Mouse (Mus musculus): ENCODE data around the gene Sparc.

Gene Sparc

DNA sequence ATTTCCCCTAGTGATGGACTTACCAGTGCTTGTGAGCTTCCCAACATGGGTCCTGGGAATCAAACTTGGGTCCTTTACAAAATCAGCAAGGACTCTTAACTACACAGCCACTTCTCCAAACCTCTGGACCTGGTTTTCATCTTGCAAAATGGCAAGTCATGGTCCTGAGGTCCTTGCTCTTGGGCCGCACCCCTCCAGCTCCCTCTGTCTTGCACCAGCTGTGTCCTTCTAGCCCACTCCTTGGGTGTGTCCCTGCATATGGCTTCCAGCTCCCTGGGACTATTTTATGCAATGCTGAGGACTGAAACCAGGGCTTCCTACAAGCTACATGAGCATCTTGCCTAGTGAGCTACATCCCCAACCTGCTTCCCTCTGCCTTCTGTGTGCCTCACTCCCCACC lies at the start of gene Sparc:
Gene Sparc, minus strand, starts transcription at position 206 of the 400 bp plus-strand sequence.
- DNase-seq: no peak

DNA sequence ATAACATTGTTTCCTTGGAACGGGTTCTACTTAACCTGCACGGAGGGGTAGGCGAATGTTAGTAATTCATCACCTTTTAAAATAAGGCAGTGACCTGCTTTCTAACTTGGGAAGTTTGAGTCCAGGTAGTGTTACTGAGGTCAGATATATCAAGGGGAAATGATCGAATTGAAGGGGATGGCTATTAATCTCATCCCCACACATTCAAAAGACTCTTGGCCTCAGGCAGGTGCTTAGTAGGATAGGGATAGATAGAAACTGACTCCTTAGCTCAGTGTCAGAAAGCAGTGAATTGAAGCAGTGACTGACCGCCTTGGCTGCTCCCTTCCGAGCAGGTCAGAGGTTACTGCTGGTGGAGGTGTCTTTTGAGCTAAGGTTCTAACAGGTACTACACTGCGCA lies 48.5 kb upstream of the Sparc start:
- DNase-seq: no peak

DNA sequence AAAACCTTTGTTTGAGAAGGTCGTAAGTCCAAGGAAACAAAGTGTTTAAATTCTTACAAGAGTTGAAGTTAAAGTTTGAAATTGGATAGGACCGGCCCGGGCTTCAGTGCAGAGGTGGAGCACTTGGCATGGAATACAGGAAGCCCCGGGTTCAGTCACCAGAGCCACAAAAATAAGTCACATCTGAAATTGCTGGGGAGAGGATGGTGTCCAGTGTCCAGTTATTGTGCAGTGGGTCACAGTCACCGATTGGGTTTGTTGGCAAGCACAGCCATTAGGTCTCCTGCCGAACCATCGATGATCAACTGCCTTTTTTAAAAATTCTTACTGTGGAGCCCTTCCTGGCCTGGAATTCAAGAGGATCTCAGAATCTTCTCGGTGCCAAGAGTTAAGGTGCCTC lies 47.8 kb upstream of the Sparc start:
- DNase-seq: peak; percentile 25

DNA sequence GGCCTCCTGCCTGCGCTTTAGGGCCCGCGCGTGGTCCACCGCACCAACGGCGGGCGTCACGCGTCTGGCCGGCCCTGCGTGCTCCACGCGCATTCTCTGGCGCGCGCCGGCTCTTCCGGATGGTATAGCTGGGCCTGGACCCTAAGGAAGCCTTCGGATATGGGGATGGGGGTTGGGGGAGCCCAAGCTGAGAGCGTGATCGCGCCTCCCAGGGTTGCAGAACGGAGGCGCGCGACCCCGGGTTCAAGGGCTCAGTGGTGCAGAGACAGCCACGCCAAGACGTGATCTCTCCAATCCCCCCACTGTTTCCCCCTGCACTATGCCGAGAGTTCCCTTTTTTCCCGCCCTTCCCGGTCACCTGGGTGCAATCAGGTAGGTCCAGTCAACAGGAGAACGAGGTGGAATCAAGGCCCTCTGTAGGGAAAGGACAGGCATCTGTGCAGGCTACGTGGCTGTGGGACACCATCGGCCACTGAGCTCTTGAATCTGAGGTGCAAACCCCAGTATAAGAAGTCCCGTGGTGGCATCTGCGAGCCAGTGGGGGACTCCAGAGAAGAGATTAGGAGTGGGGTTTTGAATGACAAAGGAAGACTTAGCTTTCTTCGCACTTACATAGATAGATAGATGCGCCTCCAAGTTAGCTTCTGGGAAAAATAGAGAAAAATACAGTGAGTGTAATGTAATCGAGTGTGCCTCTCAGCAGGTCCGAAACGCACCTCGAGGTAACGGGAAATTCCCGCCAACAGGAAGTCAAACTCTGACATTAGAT lies 47.1 kb upstream of the Sparc start:
- peak; percentile 62 for DNase-seq

DNA sequence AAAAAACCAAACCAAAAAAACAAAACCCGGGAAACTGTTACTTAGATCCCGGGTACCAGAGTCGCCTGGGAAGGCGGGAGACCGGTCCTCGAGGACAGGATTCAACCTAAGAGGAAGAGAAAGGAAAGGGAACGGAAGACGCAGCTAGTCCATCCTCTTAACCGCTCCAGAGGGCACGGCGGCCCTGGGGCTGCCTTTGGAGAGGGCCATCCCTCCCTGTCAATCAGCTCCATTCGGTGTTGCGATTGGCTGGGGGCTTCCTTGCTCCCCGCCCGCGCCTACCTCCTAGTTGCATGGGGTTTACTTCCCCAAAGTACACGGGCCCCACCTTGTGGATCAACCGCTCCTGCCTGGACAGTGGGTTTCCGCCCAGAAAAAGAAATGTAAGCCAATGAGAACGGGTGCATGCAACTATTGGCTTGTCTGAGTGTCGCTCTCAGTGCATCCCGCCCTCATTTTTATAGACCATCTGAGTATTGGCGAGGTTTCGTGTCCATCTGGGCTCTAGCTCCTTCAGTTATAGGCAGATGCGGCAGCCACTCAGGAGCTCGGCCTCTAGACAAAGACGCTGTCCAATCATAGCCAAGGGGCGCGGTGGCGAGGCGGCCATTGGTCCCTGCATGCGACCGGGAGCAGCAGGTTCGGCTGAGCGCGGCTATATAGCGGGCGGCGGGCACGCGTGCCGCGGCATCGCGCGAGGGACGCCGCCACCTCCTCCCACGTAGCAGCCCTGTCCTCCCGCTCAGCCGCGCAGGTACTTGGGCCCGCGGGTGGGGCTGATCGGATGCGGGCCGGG lies 46.3 kb upstream of the Sparc start, which contains the start of gene G3bp1:
Gene G3bp1, plus strand, starts transcription at position 638 of the 796 bp plus-strand sequence.
- peak; percentile 99 for DNase-seq

DNA sequence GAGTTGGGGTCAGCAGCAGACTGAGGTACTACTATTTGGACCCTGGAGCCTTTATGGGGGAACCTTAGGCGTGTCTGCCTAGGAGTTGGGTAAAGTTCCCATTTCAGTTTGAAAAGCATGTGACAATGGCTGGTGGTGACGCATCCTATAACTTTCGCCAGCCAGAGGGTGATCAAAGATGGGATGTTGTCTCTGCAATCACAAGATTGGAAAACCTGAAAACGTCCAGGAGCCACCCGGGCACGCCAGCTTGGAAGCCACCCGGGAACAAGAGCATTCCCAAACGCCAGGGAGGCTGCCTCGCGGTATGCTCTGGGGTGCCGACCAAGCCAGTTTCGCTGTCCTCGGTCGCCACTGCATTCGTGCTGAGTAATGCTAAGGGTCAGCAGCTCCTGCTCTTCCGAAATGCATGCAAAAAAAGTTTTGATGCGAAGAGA lies 45.6 kb upstream of the Sparc start:
- DNase-seq: no peak

DNA sequence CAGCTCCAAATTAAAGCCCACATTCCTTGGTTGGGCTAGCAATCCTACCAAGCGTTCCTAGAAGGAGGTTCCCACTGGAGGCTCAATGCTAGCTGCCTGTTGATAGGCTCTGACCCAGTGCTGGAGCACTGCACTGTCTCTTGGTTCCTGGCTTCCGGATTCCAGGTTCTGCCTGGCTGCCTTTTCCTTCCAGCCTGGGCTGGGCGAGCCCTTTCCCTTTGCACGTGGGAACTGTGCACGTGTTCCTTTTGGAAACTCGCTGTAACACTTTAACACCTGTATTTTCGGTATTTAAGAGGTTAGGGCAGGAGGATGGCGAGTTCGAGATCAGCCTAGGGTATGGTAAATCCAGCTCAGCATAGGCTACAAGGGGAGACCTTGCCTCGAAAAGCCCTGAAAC lies 45.0 kb upstream of the Sparc start:
- DNase-seq: peak; percentile 84

DNA sequence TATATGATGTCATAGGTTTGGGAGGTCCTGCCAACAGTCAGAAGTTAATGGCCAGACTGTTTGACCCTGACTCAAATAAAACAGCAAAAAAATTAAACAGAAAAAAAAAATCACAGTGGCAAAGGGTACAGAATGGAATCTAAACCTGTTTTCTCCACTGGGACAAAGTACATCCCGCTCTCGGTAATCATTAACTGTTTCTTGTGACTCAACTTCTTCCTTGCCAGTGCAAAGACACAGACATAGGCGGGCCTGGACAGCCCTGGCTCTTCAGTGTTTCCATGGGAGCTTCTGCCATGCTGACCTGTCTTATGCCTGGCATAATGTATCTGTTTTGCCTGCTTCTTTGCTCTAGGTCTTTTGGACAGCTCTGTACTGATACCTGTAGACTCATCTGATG lies 42.2 kb upstream of the Sparc start:
- peak; percentile 43 for DNase-seq

DNA sequence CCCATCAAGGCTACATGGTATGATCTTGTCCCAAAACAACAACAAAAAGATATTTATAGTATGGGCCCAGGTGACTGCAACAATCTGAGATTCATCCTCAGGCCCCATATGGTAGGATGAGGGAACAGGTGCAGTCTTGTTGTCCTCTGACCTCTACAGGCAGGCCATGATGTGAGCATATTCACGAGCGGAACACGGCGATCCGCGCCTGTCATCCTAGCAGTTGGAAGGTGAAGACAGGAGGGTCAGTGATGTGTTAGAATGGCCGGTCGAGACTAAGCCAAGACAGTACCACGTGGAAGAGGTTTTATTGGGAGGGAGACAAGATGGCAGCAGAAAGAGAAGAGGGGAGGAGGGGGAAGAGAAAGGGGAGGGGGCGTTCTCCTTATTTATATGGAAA lies 41.7 kb upstream of the Sparc start:
- no peak for DNase-seq

DNA sequence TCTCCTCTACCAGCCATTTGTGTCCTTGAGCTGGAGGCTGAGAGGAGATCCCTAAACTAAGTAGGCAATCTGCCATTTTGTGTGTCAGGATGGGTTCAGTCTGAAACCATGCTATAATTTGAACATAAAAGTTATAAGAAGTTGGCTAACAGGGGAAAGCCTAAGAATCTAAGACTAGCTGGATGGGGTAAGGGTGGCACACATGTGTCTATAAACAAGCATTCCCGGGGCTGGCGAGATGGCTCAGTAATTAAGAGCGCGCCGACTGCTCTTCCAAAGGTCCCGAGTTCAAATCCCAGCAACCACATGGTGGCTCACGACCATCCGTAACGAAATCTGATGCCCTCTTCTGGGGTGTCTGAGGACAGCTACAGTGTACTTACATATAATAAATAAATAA lies 39.2 kb upstream of the Sparc start:
- DNase-seq: no peak

DNA sequence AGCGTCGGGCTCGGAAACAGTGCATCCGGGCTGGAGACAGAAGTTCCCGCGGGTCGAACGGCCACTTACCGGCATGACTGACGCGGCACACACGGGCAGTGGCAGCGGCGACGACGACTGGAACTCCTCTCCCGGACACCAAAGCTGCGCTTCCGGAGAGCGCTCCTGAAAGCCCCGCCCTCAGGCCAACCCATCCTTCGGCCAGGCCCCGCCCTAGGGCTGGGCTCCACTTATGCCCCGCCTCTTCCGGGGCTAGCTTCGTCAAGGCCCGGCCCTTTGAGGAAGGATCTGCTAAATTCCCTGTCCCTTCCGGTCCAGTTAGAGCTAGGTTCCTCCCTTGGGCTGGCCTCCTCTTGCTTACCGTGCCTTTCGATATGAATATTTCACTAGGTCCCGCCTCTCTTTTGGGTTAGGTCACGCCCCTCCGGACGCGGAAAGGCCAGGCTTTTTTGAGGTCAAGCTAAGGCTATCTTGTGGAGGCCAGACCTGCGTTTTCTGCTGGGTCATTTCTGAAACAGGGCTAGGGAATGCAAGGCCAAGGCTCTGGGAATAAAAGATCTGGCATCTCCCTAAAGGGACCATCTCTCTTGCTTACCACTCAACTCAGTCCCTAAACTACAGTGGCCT lies 38.1 kb upstream of the Sparc start, which contains the start of gene Atox1:
Gene Atox1, minus strand, starts transcription at position 221 of the 627 bp plus-strand sequence.
- peak; percentile 97 for DNase-seq

DNA sequence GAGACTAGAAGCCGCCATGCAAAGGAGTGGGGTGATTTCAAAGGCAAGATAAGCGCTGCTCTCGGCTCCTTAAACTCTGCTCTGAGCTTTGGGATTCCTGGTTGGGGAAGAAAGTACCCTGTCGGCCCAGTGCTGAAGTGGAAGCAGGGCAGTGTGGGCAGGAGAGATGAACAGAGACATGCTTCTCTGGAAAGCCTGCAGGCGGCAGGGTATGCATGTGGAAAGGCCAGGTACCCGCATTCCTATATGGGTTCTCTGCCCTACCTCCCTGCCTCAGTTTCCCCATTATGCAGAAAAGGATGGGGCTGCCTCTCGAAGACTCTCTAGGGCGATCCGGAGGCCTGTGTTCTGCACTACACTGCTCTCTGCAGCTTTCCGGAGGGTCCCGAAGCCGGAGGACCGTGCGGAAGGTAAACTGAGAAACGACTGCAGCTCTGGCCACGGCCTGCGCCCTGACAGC lies 37.6 kb upstream of the Sparc start:
- peak; percentile 50 for DNase-seq

DNA sequence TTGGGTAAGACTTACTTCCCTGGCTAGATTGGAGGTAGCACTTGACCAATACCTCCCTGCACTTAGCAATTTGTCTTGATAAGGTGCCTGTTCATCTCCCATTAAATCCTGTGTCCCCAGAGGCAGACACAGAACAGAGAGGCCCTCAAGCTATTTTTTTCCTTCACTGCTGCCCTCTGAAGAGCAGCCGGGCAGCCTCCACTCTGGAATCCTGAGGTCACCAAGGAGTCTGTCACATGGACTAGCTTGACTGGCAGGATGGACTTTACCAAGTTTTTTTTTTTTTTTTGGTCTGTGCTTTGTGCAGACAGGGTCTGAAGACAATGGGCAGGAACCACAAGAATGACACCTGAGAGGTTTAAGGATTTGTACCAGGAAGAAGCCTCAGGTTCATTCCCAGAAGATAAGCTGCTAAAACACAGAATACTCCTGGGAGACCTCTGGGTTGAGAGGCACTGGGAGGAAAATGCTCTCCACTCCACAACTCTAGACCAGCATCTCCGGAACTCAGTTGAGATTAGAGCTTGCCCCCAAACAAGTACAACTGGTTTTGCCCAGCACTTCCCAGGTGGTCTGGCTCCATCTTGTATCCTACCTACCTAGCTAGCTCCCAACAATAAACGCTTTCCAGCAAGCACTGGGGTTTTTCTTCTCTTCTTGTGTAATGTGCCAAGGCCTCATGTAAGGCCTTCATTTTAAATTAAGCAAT lies 37.0 kb upstream of the Sparc start:
- no peak for DNase-seq

DNA sequence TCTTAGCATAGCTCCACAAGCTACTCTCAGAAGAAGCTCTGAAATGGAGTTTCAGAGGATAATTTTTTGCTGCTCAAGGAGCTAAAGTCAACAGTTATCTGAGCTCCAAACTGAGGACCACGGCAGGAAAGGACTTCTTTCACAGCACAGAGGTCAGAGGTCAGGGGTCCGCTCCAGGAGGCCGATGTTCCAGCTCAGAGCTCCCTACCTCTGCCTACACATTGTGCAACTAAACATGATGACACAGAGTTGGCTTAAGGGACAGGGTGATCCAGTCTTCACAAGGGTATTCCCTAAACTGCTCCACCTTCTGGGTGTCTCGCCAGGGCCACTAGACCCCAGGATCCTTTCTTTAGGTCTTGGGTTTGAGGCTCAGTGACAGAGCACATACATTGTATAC lies 35.5 kb upstream of the Sparc start:
- DNase-seq: peak; percentile 44

DNA sequence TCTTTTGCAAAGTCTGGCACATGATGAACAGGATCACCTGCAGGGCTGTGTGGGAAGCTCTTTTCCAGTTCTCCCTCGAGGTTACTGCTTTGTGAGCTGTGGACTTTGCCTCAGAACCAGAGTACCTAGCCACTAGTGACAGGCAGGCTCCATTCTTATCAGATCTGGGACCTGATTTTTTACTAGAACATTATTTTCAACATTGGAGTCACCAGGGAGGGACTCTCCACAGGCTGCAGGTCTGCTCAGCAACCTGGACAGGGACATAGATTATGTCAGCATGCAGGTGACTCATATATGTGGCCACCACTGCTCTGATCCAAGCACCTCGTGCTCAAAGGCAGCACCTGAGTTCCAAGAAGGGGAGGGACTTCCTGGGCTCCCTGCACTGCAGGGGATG lies 32.2 kb upstream of the Sparc start:
- DNase-seq: no peak

DNA sequence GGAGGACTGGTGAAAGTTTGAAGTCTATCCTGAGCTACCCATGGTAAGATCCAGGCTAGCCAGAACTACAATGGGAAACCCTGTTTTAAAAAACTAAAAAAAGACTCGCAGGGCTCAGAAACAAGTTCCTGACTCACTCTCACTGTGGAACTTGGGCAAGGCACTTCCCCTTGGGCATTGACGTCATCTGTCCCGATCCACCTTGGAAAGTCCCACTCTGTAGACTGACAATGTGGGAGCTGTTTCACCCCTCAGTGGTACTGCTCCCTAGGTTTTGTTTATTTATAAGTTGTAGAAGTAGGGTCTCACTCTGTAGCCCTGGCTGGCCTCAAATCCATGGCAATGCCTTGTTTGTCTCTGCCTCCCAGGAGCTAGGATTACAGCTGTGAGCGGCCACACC lies 30.7 kb upstream of the Sparc start:
- no peak for DNase-seq

DNA sequence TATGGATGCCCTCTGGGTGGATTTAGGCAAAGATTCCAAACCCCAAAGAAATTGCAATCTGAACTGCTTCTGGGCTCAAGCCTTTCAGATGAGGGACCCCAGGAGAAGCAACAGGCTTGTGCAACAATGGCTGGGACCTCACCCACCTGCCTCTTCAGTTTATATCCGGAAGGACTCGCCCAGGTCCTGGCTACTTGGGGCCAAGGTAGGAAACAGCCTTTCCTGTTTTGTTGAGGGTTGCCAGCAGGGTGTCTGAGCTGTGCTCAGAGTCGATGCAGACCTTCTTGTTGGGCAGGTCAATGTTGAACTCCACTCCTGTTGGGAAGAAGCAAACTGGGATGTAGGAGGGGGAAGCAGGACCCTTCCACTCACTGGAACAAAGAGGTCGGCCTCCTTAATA lies 27.3 kb upstream of the Sparc start:
- no peak for DNase-seq

DNA sequence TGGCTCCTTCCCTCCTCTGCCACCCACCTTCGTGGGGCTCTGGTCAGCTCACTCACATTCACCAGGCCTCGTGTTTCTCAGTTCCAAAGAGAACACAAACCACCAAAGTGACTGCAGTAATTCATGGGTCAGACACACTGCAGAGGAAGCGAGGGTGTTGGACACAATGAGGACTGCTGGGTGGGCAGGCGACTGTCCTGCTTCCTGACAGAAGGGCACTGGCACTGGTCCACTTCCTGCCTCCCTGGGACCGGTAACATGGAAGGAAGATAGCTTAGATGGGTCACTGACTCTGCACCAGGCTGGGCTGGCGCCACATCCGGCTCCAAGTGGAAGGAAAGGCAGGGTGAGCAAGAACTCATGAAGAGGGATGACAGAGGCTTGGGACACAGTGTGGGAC lies 26.5 kb upstream of the Sparc start:
- DNase-seq: peak; percentile 66

DNA sequence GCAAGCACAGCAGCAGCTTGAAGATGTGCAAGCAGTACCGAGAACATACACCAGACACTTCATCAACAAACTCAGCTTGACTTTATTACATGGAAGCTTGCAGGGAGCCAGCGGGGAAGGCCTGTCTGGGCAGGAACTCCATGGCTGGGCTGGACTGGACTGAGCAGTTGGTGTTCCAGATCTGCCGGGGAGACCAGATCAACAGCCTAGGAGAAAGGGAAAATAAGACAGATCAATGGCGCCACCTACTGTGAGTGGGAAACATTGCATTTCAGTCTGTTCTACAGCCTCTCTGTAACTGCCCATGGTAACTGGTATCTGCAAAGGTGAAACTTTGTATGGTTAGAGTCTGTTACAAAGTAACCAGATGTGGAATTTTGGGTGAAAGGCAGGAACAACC lies 23.6 kb upstream of the Sparc start:
- peak; percentile 90 for DNase-seq

DNA sequence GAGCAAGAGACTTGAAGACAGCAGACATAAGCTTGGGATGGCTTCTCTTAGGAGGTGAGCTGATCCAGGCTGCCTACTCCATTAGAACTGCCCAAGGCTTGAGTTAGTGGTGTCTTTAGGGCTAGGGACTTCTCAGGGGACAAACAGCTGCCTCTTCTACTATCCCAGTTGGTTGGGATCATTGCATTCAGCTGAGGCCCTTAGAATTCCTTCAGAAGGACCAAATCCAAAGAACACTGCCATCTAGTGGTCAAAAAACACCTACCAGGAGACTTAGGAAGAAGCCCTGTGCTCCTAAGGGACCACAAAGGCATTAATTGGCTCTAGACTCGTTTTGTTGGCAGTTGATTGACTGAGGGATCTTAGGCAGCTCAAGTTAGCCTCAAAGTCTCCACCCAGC lies 21.8 kb upstream of the Sparc start:
- DNase-seq: peak; percentile 57

DNA sequence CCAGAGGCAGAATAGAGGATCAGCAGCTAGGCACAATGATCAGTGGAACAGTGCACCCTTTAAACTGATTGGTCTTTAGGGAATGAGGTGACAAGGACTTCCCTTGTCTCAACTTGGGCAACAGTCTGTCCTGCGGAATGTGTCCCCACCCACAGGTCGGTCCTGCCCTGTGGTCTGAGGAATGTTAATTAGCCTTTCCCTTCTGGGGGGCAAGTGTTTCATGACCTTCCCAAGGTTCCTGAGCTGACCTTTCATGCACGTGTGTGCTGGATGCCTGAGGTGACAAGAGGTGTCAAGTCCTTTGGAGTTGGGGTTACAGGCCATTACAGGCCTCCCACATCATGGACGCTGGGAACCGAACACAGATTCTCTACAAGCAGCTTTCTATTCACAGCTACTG lies 16.7 kb upstream of the Sparc start:
- no peak for DNase-seq

DNA sequence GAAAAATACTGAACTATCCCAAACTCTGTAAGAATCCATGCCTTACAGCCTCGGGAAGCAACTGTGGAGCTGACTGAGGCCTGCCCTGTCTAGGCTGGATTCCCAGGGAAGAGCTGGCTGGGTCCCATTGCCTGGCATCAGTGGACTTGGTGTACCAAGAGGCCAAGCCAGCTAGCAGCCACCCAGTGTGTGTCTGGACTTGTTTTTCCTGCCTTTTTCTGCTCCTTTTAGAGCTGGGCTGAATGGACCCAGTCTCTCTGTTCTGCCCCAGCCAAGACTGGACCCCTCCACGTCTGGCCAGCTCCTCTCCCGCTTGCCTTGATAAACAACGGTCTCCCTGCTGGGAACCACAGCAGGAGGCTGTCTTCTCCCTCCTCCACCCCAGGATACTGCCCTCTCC lies 15.0 kb upstream of the Sparc start:
- DNase-seq: no peak

DNA sequence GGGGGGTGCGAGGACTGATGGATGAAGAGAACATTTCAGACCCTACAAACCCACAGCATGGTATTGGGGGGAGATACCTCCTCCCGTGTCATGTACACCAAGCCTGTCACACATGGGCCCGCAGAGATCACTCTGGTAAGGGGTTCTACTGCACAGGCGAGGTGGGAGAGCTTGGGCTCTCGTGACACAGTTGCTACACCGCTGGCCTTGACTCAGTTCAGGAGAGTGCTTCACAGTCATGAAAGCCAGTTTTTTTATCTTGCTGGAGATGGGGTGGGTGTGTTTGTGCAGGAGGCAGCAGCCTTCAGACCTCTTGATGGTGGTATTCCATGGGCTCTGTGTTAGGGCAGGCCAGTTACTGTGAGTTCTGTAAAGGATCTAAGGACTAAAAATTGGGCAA lies 13.1 kb upstream of the Sparc start:
- DNase-seq: no peak
